In genomic region chr6:129402404-129402803, GRCm38 (mm10) we compare ENCODE assay signal across 20 mouse cellular contexts. TPM values are rescaled to one million over a fixed set of nuclear protein-coding genes. Genes with fewer than 3 reads are reported as not detected.
"Had no signal": no experiment of that assay in that cellular context is flagged by ENCODE, and none has a peak within 500 bp of the region (broad histone marks: within the 10 kb centered on the region; RNA-seq: fewer than 3 reads in every experiment).

No protein-coding gene starts in this region.

- DNase-seq: kidney, adult 11 months; kidney, adult 8-10 months; kidney, postnatal 10 days; kidney, postnatal 36 days; layer of hippocampus, postnatal 36 days; left cerebral cortex, postnatal 4 days; liver, postnatal 0 days; lung, embryonic 14.5 days; lung, postnatal 36 days; right cerebral cortex, adult 18-20 months; right cerebral cortex, postnatal 14 days; right cerebral cortex, postnatal 4 days; thymus, adult 18-20 months; thymus, postnatal 36 days had no signal

- ATAC-seq: liver, postnatal 0 days; lung, postnatal 0 days; midbrain, embryonic 16.5 days had no signal

RNA-seq across cellular contexts. Expression of gene Clec1b, which starts 5.3 kb away (rescaled TPM):
- total RNA-seq: layer of hippocampus, postnatal 36 days; left cerebral cortex, adult 2 months had no signal

RNA-seq across cellular contexts. Expression of gene Clec9a, which starts 6.3 kb away (rescaled TPM):
- total RNA-seq: layer of hippocampus, adult 8-10 months; layer of hippocampus, postnatal 10 days; layer of hippocampus, postnatal 36 days; left cerebral cortex, adult 2 months; left cerebral cortex, postnatal 14 days; left cerebral cortex, postnatal 4 days had no signal

RNA-seq across cellular contexts. Expression of gene Clec12b, which starts 16.7 kb away (rescaled TPM):
- total RNA-seq: layer of hippocampus, adult 8-10 months; layer of hippocampus, postnatal 10 days; layer of hippocampus, postnatal 36 days; left cerebral cortex, adult 2 months; left cerebral cortex, postnatal 14 days; left cerebral cortex, postnatal 4 days had no signal

RNA-seq across cellular contexts. Expression of gene Clec12a, which starts 59.9 kb away (rescaled TPM):
- total RNA-seq: layer of hippocampus, postnatal 10 days had no signal
